In the genomic region with DNA sequence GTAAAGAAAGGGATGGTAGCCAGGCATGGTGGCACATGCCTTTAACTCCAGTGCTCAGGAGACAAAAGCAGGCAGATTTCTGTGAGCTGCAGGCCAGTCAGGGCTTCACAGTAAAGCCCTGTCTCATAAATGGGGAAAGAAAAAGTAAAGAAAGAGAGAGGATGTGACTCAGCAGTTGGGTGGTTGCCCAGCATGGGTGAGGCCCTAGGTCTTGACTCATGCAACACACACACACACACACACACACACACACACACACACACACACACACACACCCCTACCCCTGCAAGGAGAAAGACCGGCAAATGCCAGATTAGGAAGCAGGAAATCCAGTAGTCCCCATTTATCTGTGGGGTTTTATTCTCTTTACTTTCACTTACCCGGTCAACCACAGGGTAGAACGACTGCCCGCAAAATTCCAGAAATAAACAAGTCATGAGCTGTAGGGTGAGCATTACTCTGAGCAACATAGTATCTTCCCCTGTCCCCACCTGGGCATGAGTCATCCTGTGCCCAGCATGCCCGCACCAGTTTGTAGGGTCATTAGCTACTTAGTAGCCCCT, we compare ENCODE assay signal across 7 mouse cellular contexts.
DNase-seq lines count a peak whose midpoint lies in the region; ATAC-seq and TF ChIP-seq lines count a peak whose summit lies in the region.

No protein-coding gene starts in this region.

- ATAC-seq in intestine, postnatal 0 days, result peak; percentile 49; the same call in 1 of the 2 replicates
- peak; percentile 75 for ATAC-seq in lung, embryonic 16.5 days (ENCODE audit: low read depth)
- ATAC-seq in stomach, postnatal 0 days (ENCODE audit: low FRiP score, low TSS enrichment), result peak; percentile 93

- no peak overlapping the region for H3K27ac ChIP-seq in intestine, postnatal 0 days (ENCODE audit: low read depth, low read length)
- H3K27ac ChIP-seq in lung, embryonic 16.5 days (ENCODE audit: low read length), result peak overlapping the region; percentile 58; the same call in 1 of the 2 replicates
- H3K27ac ChIP-seq in stomach, postnatal 0 days (replicated peaks), result peak overlapping the region; percentile 87

- no peak overlapping the region for H3K4me3 ChIP-seq in intestine, postnatal 0 days (ENCODE audit: low read depth, low read length)
- no peak overlapping the region for H3K4me3 ChIP-seq in lung, embryonic 16.5 days (ENCODE audit: low read length)
- H3K4me3 ChIP-seq in stomach, postnatal 0 days (ENCODE audit: low read depth, low read length), result no peak overlapping the region

- no peak overlapping the region for H3K4me2 ChIP-seq in intestine, postnatal 0 days (replicated peaks; ENCODE audit: low read depth)
- no peak overlapping the region for H3K4me2 ChIP-seq in lung, embryonic 16.5 days (ENCODE audit: low read depth, low read length)
- H3K4me2 ChIP-seq in stomach, postnatal 0 days (replicated peaks; ENCODE audit: low read depth), result peak overlapping the region; percentile 34; the same call in 1 of the 2 replicates

- H3K9ac ChIP-seq in intestine, postnatal 0 days (ENCODE audit: low read depth, low read length), result no peak overlapping the region
- no peak overlapping the region for H3K9ac ChIP-seq in lung, embryonic 16.5 days (ENCODE audit: low read length)
- H3K9ac ChIP-seq in stomach, postnatal 0 days (ENCODE audit: low read length), result no peak overlapping the region

- 56% methylated on average over 5 of the region's 5 CpGs for WGBS in intestine, postnatal 0 days
- 62% methylated on average over 5 of the region's 5 CpGs for WGBS in lung, embryonic 16.5 days
- 25% methylated on average over 5 of the region's 5 CpGs for WGBS in stomach, postnatal 0 days

- no peaks in the 10 kb centered on the region for H3K9me3 ChIP-seq in intestine, postnatal 0 days (ENCODE audit: control insufficient read depth)
- no peaks in the 10 kb centered on the region for H3K9me3 ChIP-seq in lung, embryonic 16.5 days (ENCODE audit: control insufficient read depth, low read length)
- H3K9me3 ChIP-seq in stomach, postnatal 0 days (ENCODE audit: control insufficient read depth, low read length), result no peaks in the 10 kb centered on the region

- no peaks in the 10 kb centered on the region for H3K36me3 ChIP-seq in intestine, postnatal 0 days (ENCODE audit: control insufficient read depth, insufficient read depth)
- no peaks in the 10 kb centered on the region for H3K36me3 ChIP-seq in lung, embryonic 16.5 days (ENCODE audit: control insufficient read depth, insufficient read depth, low read length)
- H3K36me3 ChIP-seq in stomach, postnatal 0 days (ENCODE audit: control insufficient read depth, insufficient read depth, low read length), result no peaks in the 10 kb centered on the region

- peak; percentile 43 for DNase-seq in CD4-positive helper T cell, adult 2 months (ENCODE audit: low read depth, low spot score)
- peak; percentile 100 for DNase-seq in NIH3T3 (ENCODE audit: low read depth)
- DNase-seq in gastrocnemius, postnatal 10 days, result peak; percentile 75
- peak; percentile 94 for DNase-seq in stomach, postnatal 0 days (ENCODE audit: low spot score)
- no peak for DNase-seq in thymus, adult 18-20 months

- TF ChIP-seq EP300 in stomach, postnatal 0 days (optimal IDR thresholded peaks at IDR 0.05), result peak; percentile 54

- H3K4me1 ChIP-seq in intestine, postnatal 0 days (replicated peaks; ENCODE audit: control insufficient read depth, insufficient read depth, low read length), result no peaks in the 10 kb centered on the region
- H3K4me1 ChIP-seq in lung, embryonic 16.5 days (replicated peaks; ENCODE audit: control insufficient read depth, insufficient read depth, low read length), result peaks cover 4% of the 10 kb centered on the region; the same call in 1 of the 2 replicates
- H3K4me1 ChIP-seq in stomach, postnatal 0 days (replicated peaks; ENCODE audit: control insufficient read depth, insufficient read depth), result no peaks in the 10 kb centered on the region

- no peaks in the 10 kb centered on the region for H3K27me3 ChIP-seq in intestine, postnatal 0 days (replicated peaks; ENCODE audit: control insufficient read depth, insufficient read depth, low read length)
- H3K27me3 ChIP-seq in lung, embryonic 16.5 days (ENCODE audit: control insufficient read depth, insufficient read depth, low read depth, low read length), result no peaks in the 10 kb centered on the region
- no peaks in the 10 kb centered on the region for H3K27me3 ChIP-seq in stomach, postnatal 0 days (ENCODE audit: control insufficient read depth, insufficient read depth, low read length)

- no peak for TF ChIP-seq CTCF in intestine, postnatal 0 days (IDR thresholded peaks at IDR 0.05; ENCODE audit: low read depth)
- peak; percentile 1; the same call in 1 of the 2 replicates for TF ChIP-seq CTCF in stomach, postnatal 0 days (IDR thresholded peaks at IDR 0.05; ENCODE audit: low read depth)

Comparison
In these comparisons a context has a peak if more than half of its experiments do, and no peak if none do; other contexts are left out.
1. DNase-seq: peak in CD4-positive helper T cell, adult 2 months (single experiment), NIH3T3 (single experiment), gastrocnemius, postnatal 10 days (single experiment) and stomach, postnatal 0 days (single experiment); none in thymus, adult 18-20 months (0 of 2).
2. Peak in every context shown above with its lines, with median percentiles within 50 percentile points of each other: ATAC-seq.